ENCODE assay signal across 10 mouse cellular contexts in genomic region chr5:37901861-37902291, GRCm38 (mm10).
DNase-seq lines count a peak whose midpoint lies in the region; ATAC-seq and TF ChIP-seq lines count a peak whose summit lies in the region.
"Had no signal": no experiment of that assay in that cellular context is flagged by ENCODE, and none has a peak within 500 bp of the region (broad histone marks: within the 10 kb centered on the region; RNA-seq: fewer than 3 reads in every experiment).

No protein-coding gene starts in this region.

- DNase-seq in kidney, postnatal 0 days (ENCODE audit: low spot score) = peak; percentile 19
- no peak for DNase-seq in kidney, adult 9 months
- peak; percentile 84 for DNase-seq in embryonic facial prominence, embryonic 11.5 days (ENCODE audit: low spot score)
- peak; percentile 39 for DNase-seq in hindbrain, embryonic 11.5 days (ENCODE audit: low spot score)
- no peak for DNase-seq in neural tube, embryonic 11.5 days (ENCODE audit: low spot score)
- DNase-seq in adrenal gland, adult 18-20 months (ENCODE audit: low spot score in 2 of 2) = no peak
- DNase-seq: lung, postnatal 10 days had no signal

- peak overlapping the region; percentile 46 for H3K4me2 ChIP-seq in kidney, postnatal 0 days (ENCODE audit: low read length)
- peak overlapping the region; percentile 29 for H3K4me2 ChIP-seq in embryonic facial prominence, embryonic 11.5 days (ENCODE audit: low read depth, low read length)
- peak overlapping the region; percentile 30 for H3K4me2 ChIP-seq in hindbrain, embryonic 11.5 days (replicated peaks; ENCODE audit: low read depth, low read length)
- H3K4me2 ChIP-seq in neural tube, embryonic 11.5 days (ENCODE audit: low read depth) = peak overlapping the region; percentile 27

- ATAC-seq in kidney, postnatal 0 days (replicated peaks; ENCODE audit: low FRiP score, low read depth) = no peak
- peak; percentile 65 for ATAC-seq in embryonic facial prominence, embryonic 11.5 days (replicated peaks; ENCODE audit: insufficient number of reproducible peaks, low FRiP score, low TSS enrichment, low read depth)
- ATAC-seq in hindbrain, embryonic 11.5 days (ENCODE audit: low FRiP score) = no peak
- no peak for ATAC-seq in neural tube, embryonic 11.5 days (ENCODE audit: insufficient read depth, low FRiP score, low TSS enrichment)
- ATAC-seq in granulocyte monocyte progenitor cell, adult 5-6 weeks (replicated peaks; ENCODE audit: poor library complexity, severe bottlenecking) = no peak
- ATAC-seq: Patski had no signal

- peak overlapping the region; percentile 20; the same call in 1 of the 2 replicates for H3K4me3 ChIP-seq in kidney, postnatal 0 days (replicated peaks; ENCODE audit: low read depth, low read length)
- no peak overlapping the region for H3K4me3 ChIP-seq in embryonic facial prominence, embryonic 11.5 days (ENCODE audit: low read depth, low read length)
- no peak overlapping the region for H3K4me3 ChIP-seq in hindbrain, embryonic 11.5 days (ENCODE audit: low read depth, low read length)
- H3K4me3 ChIP-seq in neural tube, embryonic 11.5 days (ENCODE audit: low read depth, low read length) = no peak overlapping the region
- H3K4me3 ChIP-seq: erythroblast, embryonic 14.5 days had no signal

- peaks cover 13% of the 10 kb centered on the region; the same call in 1 of the 2 replicates for H3K27me3 ChIP-seq in kidney, postnatal 0 days (ENCODE audit: insufficient read depth, low read length)
- H3K27me3 ChIP-seq in embryonic facial prominence, embryonic 11.5 days (ENCODE audit: control insufficient read depth, insufficient read depth, low read length) = peaks cover 2% of the 10 kb centered on the region; the same call in 1 of the 2 replicates
- peaks cover 24% of the 10 kb centered on the region for H3K27me3 ChIP-seq in hindbrain, embryonic 11.5 days (ENCODE audit: control insufficient read depth, insufficient read depth, low read length)
- peaks cover 19% of the 10 kb centered on the region for H3K27me3 ChIP-seq in neural tube, embryonic 11.5 days (ENCODE audit: control insufficient read depth, insufficient read depth, low read length)
- H3K27me3 ChIP-seq: Patski had no signal

- 1% methylated on average over 16 of the region's 16 CpGs for WGBS in kidney, postnatal 0 days
- WGBS in embryonic facial prominence, embryonic 11.5 days = 0% methylated on average over 16 of the region's 16 CpGs
- WGBS in hindbrain, embryonic 11.5 days = 2% methylated on average over 16 of the region's 16 CpGs
- under 1% methylated on average over 16 of the region's 16 CpGs for WGBS in neural tube, embryonic 11.5 days

- no peaks in the 10 kb centered on the region for H3K36me3 ChIP-seq in kidney, postnatal 0 days (ENCODE audit: insufficient read depth, low read length)
- no peaks in the 10 kb centered on the region for H3K36me3 ChIP-seq in embryonic facial prominence, embryonic 11.5 days (replicated peaks; ENCODE audit: control insufficient read depth, insufficient read depth, low read depth, low read length)
- no peaks in the 10 kb centered on the region for H3K36me3 ChIP-seq in hindbrain, embryonic 11.5 days (ENCODE audit: control insufficient read depth, insufficient read depth, low read length)
- H3K36me3 ChIP-seq in neural tube, embryonic 11.5 days (ENCODE audit: control insufficient read depth, insufficient read depth, low read length) = no peaks in the 10 kb centered on the region

- no peak for TF ChIP-seq CTCF in kidney, postnatal 0 days (IDR thresholded peaks at IDR 0.05; ENCODE audit: low read depth)

- no peaks in the 10 kb centered on the region for H3K9me3 ChIP-seq in kidney, postnatal 0 days (replicated peaks; ENCODE audit: low read length)
- H3K9me3 ChIP-seq in embryonic facial prominence, embryonic 11.5 days (replicated peaks; ENCODE audit: control insufficient read depth, low read length) = no peaks in the 10 kb centered on the region
- no peaks in the 10 kb centered on the region for H3K9me3 ChIP-seq in hindbrain, embryonic 11.5 days (ENCODE audit: control insufficient read depth, low read length)
- H3K9me3 ChIP-seq in neural tube, embryonic 11.5 days (ENCODE audit: control insufficient read depth, low read length) = no peaks in the 10 kb centered on the region

- H3K4me1 ChIP-seq in kidney, postnatal 0 days (replicated peaks; ENCODE audit: insufficient read depth, low read length) = no peaks in the 10 kb centered on the region
- no peaks in the 10 kb centered on the region; the same call in 1 of the 2 replicates for H3K4me1 ChIP-seq in embryonic facial prominence, embryonic 11.5 days (ENCODE audit: control insufficient read depth, insufficient read depth, low read length)
- peaks cover 8% of the 10 kb centered on the region; the same call in 1 of the 2 replicates for H3K4me1 ChIP-seq in hindbrain, embryonic 11.5 days (replicated peaks; ENCODE audit: control insufficient read depth, insufficient read depth, low read length)
- H3K4me1 ChIP-seq in neural tube, embryonic 11.5 days (ENCODE audit: control insufficient read depth, insufficient read depth, low read length) = peaks cover 11% of the 10 kb centered on the region

- no peak overlapping the region for H3K9ac ChIP-seq in kidney, postnatal 0 days (ENCODE audit: low read depth, low read length)
- H3K9ac ChIP-seq in embryonic facial prominence, embryonic 11.5 days (replicated peaks; ENCODE audit: low read length) = no peak overlapping the region
- H3K9ac ChIP-seq in hindbrain, embryonic 11.5 days (ENCODE audit: low read depth, low read length) = no peak overlapping the region
- H3K9ac ChIP-seq in neural tube, embryonic 11.5 days (ENCODE audit: low read length) = no peak overlapping the region

- H3K27ac ChIP-seq in kidney, postnatal 0 days = no peak overlapping the region
- H3K27ac ChIP-seq in embryonic facial prominence, embryonic 11.5 days (replicated peaks; ENCODE audit: low read depth, low read length) = no peak overlapping the region
- H3K27ac ChIP-seq in hindbrain, embryonic 11.5 days (ENCODE audit: low read depth, low read length) = no peak overlapping the region
- H3K27ac ChIP-seq in neural tube, embryonic 11.5 days (ENCODE audit: low read depth, low read length) = no peak overlapping the region

Comparison
In these comparisons a context has a peak if more than half of its experiments do, and no peak if none do; other contexts are left out.
1. DNase-seq: peak in kidney, postnatal 0 days (single experiment), embryonic facial prominence, embryonic 11.5 days (single experiment) and hindbrain, embryonic 11.5 days (single experiment); none in kidney, adult 9 months (single experiment), neural tube, embryonic 11.5 days (single experiment) and adrenal gland, adult 18-20 months (0 of 2).
2. Peak in every context shown above with its lines, with median percentiles within 50 percentile points of each other: H3K4me2 ChIP-seq.